ENCODE assay signal across 7 mouse cellular contexts in the genomic region with DNA sequence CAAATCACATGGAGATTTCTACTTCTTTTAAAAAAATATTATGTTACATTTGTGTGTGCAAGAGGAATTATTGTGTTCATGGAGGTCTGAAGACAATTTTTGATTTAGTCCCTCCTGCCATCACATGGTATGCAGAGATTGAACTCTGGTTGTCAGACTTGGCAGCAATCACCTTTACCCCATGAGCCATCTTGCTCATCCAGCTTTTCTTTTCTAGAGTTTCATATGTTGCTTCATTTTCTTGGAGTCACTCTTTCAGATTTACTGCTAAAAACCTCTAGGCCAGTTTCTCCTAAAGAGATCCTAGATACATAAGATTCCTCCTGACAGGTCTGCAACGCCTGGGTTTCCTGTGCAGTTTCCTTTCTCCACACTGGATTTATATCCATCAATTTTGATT. TPM values are rescaled to one million over a fixed set of nuclear protein-coding genes. Genes with fewer than 3 reads are reported as not detected.
DNase-seq lines count a peak whose midpoint lies in the region; ATAC-seq and TF ChIP-seq lines count a peak whose summit lies in the region.

No protein-coding gene starts in this region.

- no peak for DNase-seq in lung, embryonic 14.5 days
- DNase-seq in lung, adult 18-20 months = no peak
- DNase-seq in liver, embryonic 11.5 days (ENCODE audit: low spot score) = no peak
- no peak for DNase-seq in right cerebral cortex, postnatal 25 days
- no peak for DNase-seq in gastrocnemius, postnatal 14 days

- no peaks in the 10 kb centered on the region for H3K9me3 ChIP-seq in lung, embryonic 14.5 days (ENCODE audit: low read depth, low read length)
- no peaks in the 10 kb centered on the region for H3K9me3 ChIP-seq in forebrain, embryonic 12.5 days
- H3K9me3 ChIP-seq in liver, embryonic 11.5 days (ENCODE audit: control insufficient read depth, low read length) = no peaks in the 10 kb centered on the region
- no peaks in the 10 kb centered on the region for H3K9me3 ChIP-seq in stomach, embryonic 15.5 days

- peak overlapping the region; percentile 87 for H3K4me2 ChIP-seq in lung, embryonic 14.5 days
- H3K4me2 ChIP-seq in forebrain, embryonic 12.5 days = peak overlapping the region; percentile 88
- H3K4me2 ChIP-seq in liver, embryonic 11.5 days = peak overlapping the region; percentile 74
- peak overlapping the region; percentile 72 for H3K4me2 ChIP-seq in stomach, embryonic 15.5 days

- peak overlapping the region; percentile 95 for H3K27ac ChIP-seq in lung, embryonic 14.5 days (ENCODE audit: low read depth)
- peak overlapping the region; percentile 85; the same call in 1 of the 2 replicates for H3K27ac ChIP-seq in forebrain, embryonic 12.5 days
- no peak overlapping the region for H3K27ac ChIP-seq in liver, embryonic 11.5 days (ENCODE audit: low read depth, low read length)
- H3K27ac ChIP-seq in stomach, embryonic 15.5 days = peak overlapping the region; percentile 96

- no peak for ATAC-seq in lung, embryonic 14.5 days (ENCODE audit: insufficient read depth)
- no peak for ATAC-seq in forebrain, embryonic 12.5 days (ENCODE audit: low FRiP score)
- no peak for ATAC-seq in liver, embryonic 11.5 days (replicated peaks; ENCODE audit: low FRiP score)
- ATAC-seq in stomach, embryonic 15.5 days (ENCODE audit: insufficient read depth, low FRiP score, low read depth) = no peak

- intact Hi-C loops in gastrocnemius, postnatal 14 days (cut with DNase I; ENCODE audit: low total_unique reads) = no loop called here

- no peak for TF ChIP-seq CTCF in lung, embryonic 14.5 days (IDR thresholded peaks at IDR 0.05; ENCODE audit: low read depth)

- WGBS in lung, embryonic 14.5 days = 31% methylated on average over 1 of the region's 1 CpGs
- 62% methylated on average over 1 of the region's 1 CpGs for WGBS in forebrain, embryonic 12.5 days
- 43% methylated on average over 1 of the region's 1 CpGs for WGBS in liver, embryonic 11.5 days
- WGBS in stomach, embryonic 15.5 days = 16% methylated on average over 1 of the region's 1 CpGs

- H3K9ac ChIP-seq in lung, embryonic 14.5 days = peak overlapping the region; percentile 56
- peak overlapping the region; percentile 59; the same call in 1 of the 2 replicates for H3K9ac ChIP-seq in forebrain, embryonic 12.5 days
- 0 out of 2 replicates have a peak overlapping the region, but pooled peaks have one; percentile 60 for H3K9ac ChIP-seq in liver, embryonic 11.5 days (ENCODE audit: low read depth, low read length)
- H3K9ac ChIP-seq in stomach, embryonic 15.5 days = no peak overlapping the region

- peak overlapping the region; percentile 69 for H3K4me3 ChIP-seq in lung, embryonic 14.5 days (ENCODE audit: low read depth, low read length)
- no peak overlapping the region for H3K4me3 ChIP-seq in forebrain, embryonic 12.5 days (replicated peaks)
- peak overlapping the region; percentile 62; the same call in 1 of the 2 replicates for H3K4me3 ChIP-seq in liver, embryonic 11.5 days (ENCODE audit: low read depth, low read length)
- H3K4me3 ChIP-seq in stomach, embryonic 15.5 days (replicated peaks) = peak overlapping the region; percentile 80; the same call in 1 of the 2 replicates

- H3K36me3 ChIP-seq in lung, embryonic 14.5 days (ENCODE audit: insufficient read depth) = no peaks in the 10 kb centered on the region
- no peaks in the 10 kb centered on the region for H3K36me3 ChIP-seq in forebrain, embryonic 12.5 days (replicated peaks)
- no peaks in the 10 kb centered on the region for H3K36me3 ChIP-seq in liver, embryonic 11.5 days (ENCODE audit: control insufficient read depth, insufficient read depth, low read length)
- H3K36me3 ChIP-seq in stomach, embryonic 15.5 days = no peaks in the 10 kb centered on the region

- H3K4me1 ChIP-seq in lung, embryonic 14.5 days (ENCODE audit: insufficient read depth) = peaks cover 17% of the 10 kb centered on the region
- peaks cover 43% of the 10 kb centered on the region for H3K4me1 ChIP-seq in forebrain, embryonic 12.5 days
- peaks cover 16% of the 10 kb centered on the region for H3K4me1 ChIP-seq in liver, embryonic 11.5 days (replicated peaks; ENCODE audit: control insufficient read depth, insufficient read depth, low read length)
- peaks cover 24% of the 10 kb centered on the region for H3K4me1 ChIP-seq in stomach, embryonic 15.5 days

- no peaks in the 10 kb centered on the region for H3K27me3 ChIP-seq in lung, embryonic 14.5 days (ENCODE audit: insufficient read depth, low read length)
- H3K27me3 ChIP-seq in forebrain, embryonic 12.5 days = no peaks in the 10 kb centered on the region
- H3K27me3 ChIP-seq in liver, embryonic 11.5 days (replicated peaks; ENCODE audit: control insufficient read depth, insufficient read depth, low read length) = no peaks in the 10 kb centered on the region
- H3K27me3 ChIP-seq in stomach, embryonic 15.5 days (replicated peaks) = no peaks in the 10 kb centered on the region

RNA-seq across cellular contexts. Expression of gene Tef, which starts 7.3 kb away (rescaled TPM):
- polyA plus RNA-seq in lung, embryonic 14.5 days (2014; fragmentation: Nextera tagmentation; extraction: Ambion mirVana) = 23.5 and 23.8 TPM in 2 replicates
- 25.8 and 27.2 TPM in 2 replicates for polyA plus RNA-seq in forebrain, embryonic 12.5 days (2016; fragmentation: Nextera tagmentation; extraction: Ambion mirVana)
- 12.0 and 12.6 TPM in 2 replicates for polyA plus RNA-seq in liver, embryonic 11.5 days (2014; fragmentation: Nextera tagmentation; extraction: Ambion mirVana)
- 24.1 and 24.6 TPM in 2 replicates for polyA plus RNA-seq in stomach, embryonic 15.5 days (2015; fragmentation: Nextera tagmentation; extraction: Ambion mirVana)
- 100 to 1,000 TPM; 101 to 115 TPM for total RNA-seq in gastrocnemius, postnatal 14 days (2021)

RNA-seq across cellular contexts. Expression of gene Tob2, which starts 49.0 kb away (rescaled TPM):
- polyA plus RNA-seq in lung, embryonic 14.5 days (2014; fragmentation: Nextera tagmentation; extraction: Ambion mirVana) = 23.3 and 24.2 TPM in 2 replicates
- 24.4 and 24.8 TPM in 2 replicates for polyA plus RNA-seq in forebrain, embryonic 12.5 days (2016; fragmentation: Nextera tagmentation; extraction: Ambion mirVana)
- 18.3 and 19.3 TPM in 2 replicates for polyA plus RNA-seq in liver, embryonic 11.5 days (2014; fragmentation: Nextera tagmentation; extraction: Ambion mirVana)
- 26.6 and 27.9 TPM in 2 replicates for polyA plus RNA-seq in stomach, embryonic 15.5 days (2015; fragmentation: Nextera tagmentation; extraction: Ambion mirVana)
- total RNA-seq in gastrocnemius, postnatal 14 days (2021) = 100 to 1,000 TPM in 1 of 2 experiments, 10 to 100 TPM in 1; 44.8 to 106 TPM
